Mouse (Mus musculus) frontal cortex, postnatal 25 days (tissue): ENCODE measurements around the gene Rhbdf2.

Source experiments
- DNase-seq, 2 experiments: peaks; one replicate each; pipeline ENCODE4 v3.0.0; 2022; ENCODE audit warnings: low spot score in 2 of 2

Gene Rhbdf2

DNA sequence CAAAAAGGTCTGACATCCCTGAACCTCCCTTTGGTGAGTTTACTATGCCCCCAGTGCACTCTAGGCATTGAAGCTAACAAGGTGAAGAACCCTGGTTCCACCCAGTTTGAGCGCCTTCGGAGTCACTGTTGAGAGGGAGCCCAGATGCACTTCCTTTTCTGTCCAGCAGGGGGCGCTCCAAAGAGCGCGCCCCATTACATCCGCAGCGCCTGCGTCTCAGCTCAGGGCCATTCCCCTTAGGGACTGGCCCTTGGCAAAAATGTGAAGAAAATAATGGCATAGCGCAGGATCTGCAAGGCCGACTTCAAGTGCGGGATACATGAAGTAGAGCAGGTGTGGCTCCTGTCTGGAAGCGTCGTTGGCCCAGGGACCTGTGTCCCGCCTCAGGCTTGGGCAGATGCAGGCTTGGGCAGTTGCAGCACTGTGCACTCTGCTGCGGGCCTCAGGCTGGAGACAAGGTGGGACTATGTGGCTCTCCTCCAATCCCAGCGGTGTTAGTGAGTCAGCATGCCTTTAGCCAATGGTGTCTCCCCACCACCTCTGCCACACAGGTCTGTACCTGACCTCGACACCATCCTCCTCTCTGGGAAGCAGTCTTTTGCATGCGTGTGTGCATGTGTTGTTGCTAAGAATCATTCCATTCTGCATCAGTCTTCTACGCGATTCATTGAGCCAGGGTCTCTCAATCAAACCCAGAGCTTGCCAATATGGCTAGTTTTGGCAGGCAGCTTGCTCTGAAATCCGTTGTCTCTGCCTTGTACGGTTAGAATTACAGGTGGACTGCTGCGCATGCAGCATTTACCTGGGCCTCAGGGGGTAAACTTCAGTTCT is 39.8 kb downstream of the Rhbdf2 start:
- DNase-seq, result peak; percentile 59 to 63

DNA sequence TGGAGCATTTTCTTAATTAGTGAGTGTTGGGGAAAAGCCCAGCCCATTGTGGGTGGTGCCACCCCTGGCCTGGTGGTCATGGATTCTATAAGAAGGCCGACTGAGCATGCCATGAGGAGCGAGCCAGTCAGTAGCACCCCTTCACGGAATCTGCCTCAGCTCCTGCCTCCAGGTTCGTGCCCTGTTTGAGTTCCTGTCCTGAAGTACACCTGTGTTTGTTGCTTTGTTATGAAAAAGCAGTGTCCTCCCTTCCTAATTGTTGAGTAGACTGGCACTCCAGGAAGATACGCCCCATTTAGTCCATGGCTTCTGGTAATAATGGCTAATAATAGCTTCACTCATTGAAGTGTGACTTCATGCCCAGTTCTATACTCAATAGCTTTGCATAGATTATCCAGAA is 40.5 kb downstream of the Rhbdf2 start, which contains the start of gene Aanat:
TSS of gene Aanat (plus strand) at position 123 of the 400 bp plus-strand sequence.
- no peak for DNase-seq

DNA sequence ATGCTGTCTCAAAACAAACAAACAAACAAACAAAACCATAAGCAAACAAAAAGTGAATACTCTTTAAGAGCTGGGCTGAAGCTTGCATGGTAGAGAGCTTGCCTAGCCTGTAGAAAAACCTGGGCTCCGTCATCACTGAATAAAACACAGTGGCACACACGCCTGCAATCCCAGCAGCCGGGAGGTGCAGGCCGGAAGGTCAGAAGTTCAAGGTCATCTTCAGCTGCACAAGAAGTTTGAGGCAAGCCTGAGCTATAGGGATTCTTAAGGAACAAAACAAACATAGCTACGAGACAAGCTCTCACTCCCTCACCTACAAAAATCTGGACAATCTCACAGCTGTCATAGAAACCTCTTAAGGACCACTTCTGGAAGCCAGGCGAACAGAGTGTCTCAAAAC is 41.1 kb downstream of the Rhbdf2 start:
- no peak for DNase-seq

DNA sequence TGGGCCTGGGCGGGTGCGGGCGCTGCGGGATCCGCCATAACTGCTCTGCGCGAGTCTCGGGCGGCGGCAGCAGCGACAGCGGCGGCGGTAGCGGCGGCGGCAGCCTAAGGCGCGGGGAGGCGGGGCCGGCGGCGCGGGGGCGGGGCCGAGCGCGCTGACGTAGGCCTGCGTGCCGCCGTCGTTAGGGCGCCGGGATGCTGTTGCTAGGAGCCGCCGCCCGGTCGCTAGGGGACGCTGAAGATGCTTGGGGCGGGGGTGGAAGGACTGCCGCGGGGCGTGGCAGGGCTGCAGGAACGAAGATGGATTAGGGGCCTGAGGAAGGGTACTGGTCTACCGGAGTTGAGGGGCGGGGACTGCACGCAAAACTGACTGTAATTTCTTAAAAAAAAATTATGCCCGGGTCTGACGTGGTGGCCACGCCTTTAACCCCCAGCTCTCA is 45.4 kb downstream of the Rhbdf2 start, which contains the start of gene Ube2o:
TSS of gene Ube2o (minus strand) at position 72 of the 439 bp plus-strand sequence.
- peak; percentile 74 to 78 for DNase-seq

DNA sequence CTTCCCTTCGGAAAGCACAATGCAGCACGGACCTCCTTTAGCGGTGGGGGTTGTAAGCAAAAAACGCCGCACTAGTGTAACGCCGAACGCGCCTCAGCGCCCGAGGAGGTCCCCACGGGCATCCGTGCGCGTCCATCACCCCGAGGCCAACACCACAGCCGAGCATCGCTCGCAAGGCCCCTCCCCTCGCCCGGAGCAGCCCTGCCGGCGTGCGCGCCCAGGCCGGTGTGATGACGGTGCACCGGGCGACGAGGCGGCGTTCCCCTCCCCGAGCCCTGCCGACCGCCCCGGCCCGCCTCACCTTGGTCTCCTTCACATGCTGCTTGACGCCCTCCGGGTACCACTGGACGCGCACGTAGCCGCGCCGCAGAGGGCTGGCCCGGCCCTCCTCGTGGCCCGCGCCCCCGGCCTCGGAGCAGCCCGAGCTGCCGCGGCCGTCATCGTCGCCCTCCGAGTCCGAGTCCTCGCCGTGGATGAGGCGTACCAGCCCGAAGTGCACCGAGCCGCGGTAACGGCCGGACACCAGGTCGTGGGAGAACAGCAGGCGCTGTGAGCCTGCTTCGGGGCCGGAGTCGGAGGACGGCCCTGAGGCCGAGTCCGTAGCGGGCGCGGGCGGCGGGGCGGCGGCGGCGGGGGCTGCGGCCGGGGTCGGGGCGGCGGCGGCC is 46.0 kb downstream of the Rhbdf2 start:
- peak; percentile 31 to 50 for DNase-seq

DNA sequence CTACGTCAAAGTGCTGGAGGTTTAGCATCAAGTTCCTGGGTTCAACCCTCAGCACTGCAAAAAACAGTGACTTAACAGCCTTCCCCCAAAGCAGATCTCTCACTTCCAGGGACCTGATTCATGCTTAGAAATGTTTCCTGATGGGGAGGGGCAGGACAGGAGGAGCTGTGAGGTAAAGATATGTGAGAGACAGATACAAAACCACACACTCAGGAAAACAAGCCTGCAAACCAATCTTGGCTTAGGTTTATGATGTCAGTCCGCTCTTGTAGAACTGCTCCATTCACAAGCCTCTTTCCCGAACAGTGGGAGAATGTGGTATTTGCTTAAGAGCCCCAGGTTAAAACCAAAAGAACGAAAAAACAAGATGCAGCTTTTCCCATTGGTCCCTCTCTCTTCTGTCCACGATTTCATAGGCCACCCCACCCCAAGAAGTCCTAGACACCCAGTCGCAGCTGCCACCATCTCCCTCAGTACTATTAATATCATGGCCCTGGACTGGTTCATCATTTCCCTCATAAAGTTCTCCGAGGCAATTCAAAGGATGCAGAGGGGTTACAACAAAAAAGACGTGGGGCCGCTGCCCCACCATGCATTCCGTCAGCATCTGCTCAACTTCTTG is 46.7 kb downstream of the Rhbdf2 start:
- no peak for DNase-seq

DNA sequence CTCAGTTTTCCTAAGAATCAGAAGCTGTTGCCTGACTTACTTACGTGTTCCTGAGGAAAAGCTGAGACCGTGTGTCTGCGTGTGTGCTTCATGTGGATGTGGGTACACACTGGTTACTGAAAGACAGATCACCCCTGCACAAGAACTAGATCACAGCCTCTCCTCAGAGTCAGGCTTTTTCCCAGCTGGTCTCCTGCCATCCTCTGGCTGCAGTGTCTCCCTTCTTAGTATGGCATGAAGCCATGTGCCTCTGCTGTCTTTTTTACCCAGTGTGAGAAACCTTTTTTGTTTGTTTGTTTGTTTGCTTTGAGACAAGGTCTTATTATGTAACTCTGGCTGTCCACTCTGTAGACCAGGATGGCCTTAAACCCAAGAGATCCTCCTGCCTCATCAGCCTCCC is 47.5 kb downstream of the Rhbdf2 start:
- no peak for DNase-seq

DNA sequence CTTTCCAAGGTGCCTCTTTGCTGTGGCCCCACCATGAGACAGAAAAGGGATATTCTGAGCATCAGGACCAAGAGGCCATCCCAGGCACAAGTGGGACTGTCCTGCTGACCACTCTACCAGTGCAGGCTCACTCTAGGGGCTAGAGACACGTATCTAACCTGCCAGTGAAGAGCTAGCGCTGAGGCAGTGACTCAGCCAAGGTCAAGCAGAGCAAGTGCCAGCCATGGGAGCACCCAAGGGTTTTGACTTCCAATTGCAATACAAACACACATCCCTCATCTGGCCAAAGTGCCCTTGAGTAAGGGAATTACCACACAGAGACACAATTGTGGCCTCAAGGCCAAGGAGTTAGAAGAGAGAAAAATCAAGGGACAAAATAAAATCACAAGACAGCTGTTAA is 51.4 kb downstream of the Rhbdf2 start:
- DNase-seq, result no peak

DNA sequence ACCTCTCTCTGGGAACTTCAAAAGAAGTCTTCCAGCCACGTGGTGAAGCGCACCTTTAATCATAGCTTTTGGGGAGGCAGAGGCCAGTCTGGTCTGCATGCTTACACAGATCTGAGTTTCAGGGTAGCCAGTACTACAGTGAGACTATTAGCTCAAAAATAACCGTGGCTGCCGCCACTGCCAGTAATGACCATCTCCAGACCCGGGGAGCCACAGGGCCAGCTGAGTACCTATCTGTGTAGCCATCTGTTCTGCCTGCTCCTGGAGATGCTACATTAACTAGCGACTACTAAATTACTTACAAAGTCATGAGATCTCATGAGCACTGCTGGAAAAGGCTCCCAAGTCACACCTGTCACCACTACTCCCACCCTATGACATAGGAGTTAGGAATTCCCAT is 51.8 kb downstream of the Rhbdf2 start:
- DNase-seq, result no peak

DNA sequence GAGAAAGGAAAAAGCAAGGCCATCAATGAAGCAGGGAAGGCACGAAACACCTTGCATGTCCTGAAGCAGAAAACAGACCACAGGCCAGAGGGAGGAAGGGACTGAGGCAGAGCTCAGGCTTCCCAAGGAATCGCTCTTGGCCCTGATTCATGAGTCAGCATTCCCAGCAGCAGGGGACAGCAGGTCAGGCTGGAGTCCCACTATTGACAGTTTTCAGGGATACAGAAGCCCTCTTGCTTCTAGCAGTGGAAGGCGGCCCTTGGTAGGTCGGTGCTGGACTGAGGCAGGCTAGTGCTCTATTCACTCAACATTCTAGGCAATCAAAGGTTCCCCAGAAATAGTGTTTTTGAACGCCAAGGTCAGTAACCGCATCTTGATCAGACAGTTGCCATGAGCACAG is 52.3 kb downstream of the Rhbdf2 start:
- DNase-seq, result no peak

DNA sequence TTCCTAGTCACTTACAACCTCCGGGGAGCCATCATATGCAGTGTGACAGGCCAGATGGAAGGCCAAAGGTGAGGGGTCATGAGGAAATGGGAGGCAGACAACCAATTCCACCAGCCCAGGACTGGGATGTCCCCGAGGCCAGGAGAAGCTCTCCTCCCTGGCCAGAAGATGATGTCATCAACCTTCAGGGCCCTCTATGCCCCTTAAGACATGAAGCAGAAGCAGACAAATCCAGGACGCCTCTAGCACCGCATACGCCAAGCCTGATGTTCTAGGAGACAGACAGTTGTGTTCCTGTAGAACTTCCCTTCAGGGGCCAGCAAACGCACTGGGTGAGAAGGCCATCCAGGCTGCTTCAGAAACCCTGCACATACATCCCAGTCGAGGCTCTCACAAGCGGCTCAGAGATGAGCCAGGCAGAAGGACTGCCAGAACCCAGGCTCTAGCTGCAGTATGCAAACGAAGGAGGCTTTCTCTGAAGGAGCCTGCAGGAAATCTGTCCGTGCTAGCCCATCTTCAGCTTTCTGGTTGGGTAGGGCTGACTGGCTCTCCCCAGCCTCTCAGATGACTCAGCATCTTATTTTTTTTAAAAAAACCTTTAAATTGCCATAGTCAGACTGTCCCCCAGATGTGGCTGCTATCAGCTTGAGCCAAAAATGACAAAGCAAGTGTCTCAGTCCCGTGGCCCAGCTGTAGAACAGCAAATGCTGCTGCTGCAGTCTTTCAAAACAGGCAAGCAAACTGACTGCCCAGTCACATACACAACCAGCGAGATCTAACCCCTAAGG is 53.9 kb downstream of the Rhbdf2 start:
- peak in 1 of 2 experiments; percentile 30 for DNase-seq

DNA sequence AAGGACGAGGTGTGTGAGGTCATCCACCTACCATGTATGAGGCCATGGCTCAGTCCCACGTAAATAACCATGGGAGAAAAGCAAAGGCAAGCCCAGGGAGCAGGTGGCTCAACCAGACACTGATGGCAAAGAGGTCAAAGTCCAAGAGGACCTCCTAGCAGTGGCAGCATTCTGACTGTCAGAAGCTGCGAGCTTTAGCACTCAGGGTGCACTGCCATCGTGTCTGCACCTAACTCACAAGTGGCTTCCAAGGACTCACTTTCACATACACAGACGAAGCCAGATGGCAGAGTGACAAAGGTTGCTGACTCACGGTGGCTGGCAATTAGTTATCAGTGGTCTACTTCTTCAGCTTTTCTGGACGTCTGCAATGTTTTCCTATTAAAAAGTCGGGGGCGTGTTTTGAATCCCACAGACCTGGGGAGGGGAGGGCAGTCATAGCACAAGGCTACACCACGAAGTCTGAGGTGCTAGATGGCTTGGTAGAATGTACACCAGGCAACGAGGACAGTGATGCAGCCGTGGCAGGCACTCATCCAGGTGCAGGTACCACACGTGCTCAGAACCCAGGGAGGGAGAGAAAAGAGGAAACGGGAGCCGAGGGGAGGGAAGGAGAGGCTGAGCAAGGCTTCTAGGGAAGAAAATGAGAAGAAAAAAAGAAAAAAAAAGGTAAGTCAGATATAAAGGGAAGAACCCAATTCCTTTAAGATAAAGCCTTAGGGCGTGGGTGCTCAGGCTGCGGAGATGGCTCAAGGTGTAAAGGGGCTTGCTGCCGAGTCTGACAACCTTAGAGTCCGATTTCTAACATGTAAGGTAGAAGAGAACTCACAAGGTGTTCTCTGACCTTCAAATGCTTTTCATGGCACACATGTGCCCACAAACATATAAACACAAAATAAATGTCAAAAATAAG is 54.8 kb downstream of the Rhbdf2 start:
- DNase-seq, result no peak

DNA sequence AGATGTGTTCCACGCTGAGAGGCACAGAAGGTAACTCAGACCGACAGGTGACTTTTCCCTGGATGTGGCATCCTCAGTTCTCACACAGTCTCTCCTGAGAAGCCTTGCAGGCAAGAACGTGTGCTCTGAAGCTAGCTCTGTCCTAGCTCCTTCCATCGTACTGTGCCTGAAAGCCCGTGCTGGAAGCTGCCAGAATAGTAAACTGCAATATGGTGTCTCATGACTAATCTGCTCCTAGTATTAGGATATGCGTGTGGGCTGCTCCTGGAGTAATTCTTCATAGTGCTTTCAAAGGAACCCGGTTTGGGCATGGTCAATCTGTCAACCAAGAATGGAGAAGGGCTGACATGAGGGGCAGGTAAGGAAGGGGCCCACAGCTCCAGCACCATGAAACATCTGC is 56.0 kb downstream of the Rhbdf2 start:
- DNase-seq, result no peak

DNA sequence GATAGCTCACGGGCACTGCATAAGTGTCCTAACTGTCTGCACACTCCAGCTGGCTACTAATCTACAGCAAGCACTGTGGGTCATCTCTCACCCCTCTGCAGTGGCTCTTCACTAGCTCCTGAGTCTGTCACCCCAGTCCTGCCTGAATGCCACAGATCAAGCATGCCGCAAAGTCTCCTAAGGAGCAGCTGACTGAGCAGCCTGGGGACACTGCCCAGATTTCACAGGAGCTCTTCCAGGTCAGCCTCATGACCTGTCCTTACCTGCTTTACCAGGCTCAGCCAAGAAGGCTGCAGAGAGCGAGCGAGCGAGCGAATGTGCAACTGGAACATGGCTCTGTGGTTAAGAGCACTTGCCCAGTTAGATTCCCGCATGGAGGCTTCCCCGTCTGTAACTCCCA is 59.3 kb downstream of the Rhbdf2 start:
- DNase-seq, result no peak

DNA sequence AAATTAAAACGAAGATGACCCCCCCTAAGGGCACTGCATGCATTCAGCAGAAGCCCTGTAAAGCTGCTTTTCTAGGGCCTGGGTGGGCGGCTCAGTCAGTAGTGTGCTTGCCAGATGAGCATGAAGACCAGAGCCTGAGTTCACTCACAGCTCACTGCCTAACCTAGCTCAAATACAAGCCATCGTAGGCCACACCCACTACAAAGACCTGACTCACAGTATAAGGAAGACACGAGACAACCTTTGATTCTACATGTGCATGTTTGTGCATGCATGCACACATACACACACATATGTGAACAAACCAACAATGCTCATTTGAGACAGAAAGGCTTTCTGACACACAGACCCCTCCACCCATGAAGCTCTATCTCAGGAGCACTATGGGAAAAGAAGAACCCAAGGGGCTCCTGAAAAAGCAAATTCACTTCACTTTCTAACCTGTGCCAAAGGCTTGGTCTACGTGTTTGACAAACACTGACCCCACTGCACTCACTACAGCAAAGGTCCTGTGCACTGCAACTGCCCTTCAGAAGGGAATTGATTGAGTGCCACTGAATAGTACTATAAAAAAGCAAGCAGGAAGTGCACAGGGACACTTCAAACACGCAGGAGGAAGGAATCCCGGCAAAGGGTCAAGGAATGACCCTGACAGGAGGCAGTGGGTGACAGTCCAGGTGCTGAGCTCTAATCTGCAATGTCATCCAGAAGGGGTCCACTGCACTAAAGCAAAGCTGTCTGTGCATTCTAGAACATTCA is 61.4 kb downstream of the Rhbdf2 start:
- no peak for DNase-seq

DNA sequence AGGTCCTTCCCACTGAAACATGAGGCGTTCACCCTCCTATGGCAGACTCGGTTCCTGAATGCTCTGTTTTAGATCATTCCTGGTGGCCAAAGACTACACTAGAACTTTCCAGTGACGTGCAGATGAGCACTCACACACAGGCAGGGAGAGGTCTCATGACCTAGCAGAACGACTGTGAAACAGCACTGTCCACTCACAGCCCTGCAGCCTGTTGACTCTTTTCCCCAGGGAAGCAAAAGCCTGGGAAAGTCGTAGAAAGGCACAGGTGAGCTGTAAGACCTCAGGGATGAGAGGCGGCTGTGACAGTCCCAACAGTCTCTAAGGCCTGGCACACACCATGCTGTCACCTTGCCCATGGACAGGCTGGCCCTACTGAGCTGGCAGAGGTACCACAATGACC is 70.5 kb downstream of the Rhbdf2 start:
- DNase-seq, result no peak

DNA sequence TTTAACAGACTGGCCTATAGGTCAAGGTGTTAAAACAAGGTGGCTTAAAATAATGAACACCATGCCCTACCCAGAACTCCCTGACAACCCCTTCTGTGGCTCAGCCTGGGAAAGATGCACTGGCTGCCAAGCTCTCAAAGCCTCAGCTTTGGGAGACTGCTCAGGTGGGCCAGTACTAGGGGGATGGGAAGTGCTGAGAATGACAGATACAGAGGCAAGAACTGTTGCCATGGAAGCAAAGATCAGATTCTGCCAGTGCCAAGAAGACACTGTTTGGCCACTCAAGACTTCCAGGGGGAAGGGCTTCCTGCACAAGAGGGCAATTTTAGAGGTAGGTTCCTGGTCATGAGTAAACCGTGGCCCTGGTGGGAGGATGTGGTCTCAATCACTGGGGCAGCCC is 71.2 kb downstream of the Rhbdf2 start:
- no peak for DNase-seq

DNA sequence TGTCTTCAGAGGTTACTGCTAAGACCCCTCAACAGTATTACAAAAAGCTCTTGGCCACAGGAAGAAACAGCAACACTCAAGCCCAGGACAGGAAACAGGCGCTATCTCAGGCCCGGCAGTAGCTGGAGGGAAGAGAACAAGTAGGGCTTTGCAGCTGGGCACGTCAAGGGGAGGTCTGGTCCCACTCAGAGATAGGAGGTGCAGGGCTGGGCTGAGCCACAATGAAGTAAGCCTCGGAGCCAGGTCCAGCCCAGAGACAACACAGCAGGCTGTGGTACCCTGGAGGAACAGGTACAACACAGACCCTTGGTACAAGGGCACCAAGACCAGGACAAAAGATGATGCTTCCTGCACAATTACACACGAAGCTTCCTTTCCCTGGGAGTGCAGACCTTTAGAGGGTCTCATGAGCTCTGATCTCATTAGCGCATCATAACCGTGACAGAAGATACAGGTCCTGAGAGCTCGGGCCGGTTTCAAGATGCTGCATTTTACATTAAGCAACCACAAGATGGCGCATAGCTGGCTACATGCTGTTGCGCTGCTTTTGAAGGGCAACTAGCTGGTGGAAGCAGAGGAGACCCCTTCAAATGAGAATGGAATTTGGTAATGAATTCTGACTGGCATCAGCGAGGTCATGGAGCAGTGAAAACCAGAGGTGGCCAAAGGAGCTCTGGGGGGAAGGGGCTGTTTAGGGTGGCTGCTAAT is 72.5 kb downstream of the Rhbdf2 start:
- DNase-seq, result no peak

DNA sequence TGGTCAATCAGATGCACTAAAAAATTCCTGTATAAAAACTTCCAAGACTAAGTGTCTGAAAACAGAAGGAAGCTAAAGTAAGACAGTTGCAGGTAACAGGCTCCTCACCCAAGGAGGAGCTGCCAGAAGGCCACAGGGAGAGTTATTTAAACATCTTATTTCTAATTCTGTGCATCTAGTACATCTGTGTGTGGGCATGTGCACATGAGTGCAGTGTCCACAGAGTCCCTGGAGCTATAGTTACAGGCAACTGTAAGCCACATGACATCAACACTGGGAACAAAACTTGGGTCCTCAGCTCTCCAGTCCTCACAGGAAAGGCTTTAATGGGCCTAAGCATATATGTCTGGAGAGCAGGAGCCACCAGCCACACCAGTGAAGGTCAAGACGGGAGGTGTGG is 74.6 kb downstream of the Rhbdf2 start:
- DNase-seq, result no peak
